Mouse (Mus musculus) neural tube, embryonic 10.5 days (tissue): ENCODE measurements at regions not wholly inside any gene's neighbourhood (a gene's known extent, or its start where the extent isn't known, plus 50 kb on each side); places are given as distances from the start of the nearest gene placed in this dataset.
A peak's percentile ranks its signal among the peaks of the same experiment; 100 is the strongest.

Experiments
- DNase-seq: peaks from one replicate; pipeline ENCODE4 v3.0.0-alpha.2; 2017; ENCODE audit warnings: low spot score; ENCODE audit errors: extremely low spot score

DNA sequence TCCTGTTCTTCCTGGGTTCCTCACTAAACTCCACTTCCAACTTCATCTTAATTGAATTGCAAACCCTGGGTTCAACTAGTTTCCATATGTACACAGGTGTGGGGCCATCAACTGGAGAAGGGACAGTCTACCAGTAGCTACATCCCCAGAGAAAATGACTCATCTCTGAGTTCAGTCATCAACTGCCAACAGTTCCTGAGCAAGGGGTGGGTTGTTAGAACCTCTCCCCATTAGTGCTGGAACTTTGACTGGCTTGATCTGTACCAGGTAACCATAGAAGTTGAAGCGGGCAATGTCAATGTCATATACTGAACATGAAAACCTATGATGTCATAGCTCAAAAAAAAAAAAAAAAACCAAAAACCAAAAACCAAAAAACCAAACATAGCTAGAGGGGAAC lies 69.8 kb downstream of the Gm21750 start:
- DNase-seq: no peak

DNA sequence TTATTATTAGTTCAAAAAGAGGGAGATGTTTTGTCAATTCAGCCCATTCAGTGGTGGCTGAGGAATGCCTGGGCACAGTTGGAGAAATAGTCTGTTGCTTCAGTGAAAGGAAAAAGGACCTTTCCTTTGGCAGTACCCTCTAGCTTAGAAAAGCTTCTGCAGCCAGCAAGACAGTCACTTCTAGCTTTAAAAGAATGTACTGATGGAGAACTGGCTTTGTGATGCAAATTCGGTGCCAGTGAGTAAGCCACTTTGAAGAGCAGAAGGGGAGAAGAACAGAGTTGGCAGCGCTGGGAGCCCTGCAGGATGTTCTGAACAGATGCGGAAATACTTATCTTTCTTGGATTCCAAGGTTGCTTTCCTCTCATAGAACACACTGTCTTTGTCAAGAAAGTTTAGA lies 71.1 kb downstream of the Gm21750 start:
- no peak for DNase-seq

DNA sequence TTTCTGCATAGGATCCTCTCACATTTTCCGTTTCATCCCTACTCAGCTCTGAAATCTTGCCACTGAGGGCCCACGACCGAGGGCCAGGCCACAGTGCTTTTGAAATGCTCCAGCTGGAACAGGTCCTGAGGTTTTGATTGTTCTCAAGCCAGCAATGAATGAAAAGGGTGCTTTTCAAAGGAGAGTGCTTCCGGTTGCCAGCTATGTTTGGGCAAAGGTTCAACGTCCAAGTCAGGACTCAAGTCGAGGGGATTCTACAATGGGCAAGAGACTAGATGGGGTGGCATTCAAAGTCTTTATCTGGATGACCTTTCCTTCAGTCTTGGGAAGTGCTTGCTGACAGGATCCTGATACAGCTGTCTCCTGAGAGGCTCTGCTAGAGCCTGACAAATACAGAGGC lies 89.8 kb downstream of the Gm21750 start:
- DNase-seq: no peak

DNA sequence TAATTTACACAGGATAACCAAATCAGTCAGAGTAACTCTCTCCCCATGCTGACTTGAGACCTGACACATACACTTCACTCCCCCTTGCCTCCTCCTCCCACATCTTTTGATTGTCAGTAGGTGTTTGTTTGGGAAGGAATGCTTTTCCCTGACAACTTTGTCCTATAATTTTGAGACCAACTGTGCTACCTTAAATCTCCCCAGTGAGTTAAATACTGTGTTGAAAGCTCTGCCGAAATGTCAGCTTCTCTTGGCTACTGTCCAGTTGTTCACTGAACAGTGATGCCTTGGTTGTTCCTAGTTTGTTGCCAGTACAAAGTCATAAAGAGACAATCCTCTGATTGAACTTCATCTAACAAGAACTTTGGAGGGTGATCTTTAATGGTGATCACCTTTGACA lies 99.0 kb downstream of the Gm21750 start:
- no peak for DNase-seq

GRCm38 (mm10) chr14:73772964-73773363 lies 111.9 kb downstream of the Gm21750 start:
- no peak for DNase-seq

- no peak for DNase-seq
Observed at GRCm38 (mm10) chr14:73773810-73774209, 112.8 kb downstream of the Gm21750 start.

- peak; percentile 39 for DNase-seq
Observed at GRCm38 (mm10) chr14:73776066-73776465, 115.0 kb downstream of the Gm21750 start.

DNA sequence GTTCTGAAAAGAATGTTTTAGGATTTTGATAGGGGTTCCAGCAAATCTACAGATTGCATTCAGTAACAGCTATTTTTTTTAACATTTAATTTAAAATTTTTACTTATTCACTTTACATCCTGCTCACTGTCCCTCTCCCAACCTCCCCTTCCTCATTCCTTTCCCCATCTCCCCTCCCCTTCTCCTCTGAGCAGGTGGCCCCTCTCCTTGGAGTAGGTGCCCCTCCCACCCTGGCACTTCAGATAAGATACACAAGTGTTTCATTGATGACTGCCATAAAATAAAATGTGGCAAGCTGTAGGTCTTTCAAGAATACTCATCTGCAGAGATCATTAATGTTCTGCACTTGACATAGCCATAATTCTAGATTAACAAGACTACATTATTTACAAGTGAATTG lies 146.1 kb downstream of the Gm21750 start:
- no peak for DNase-seq

- DNase-seq: no peak
Observed at GRCm38 (mm10) chr14:73838890-73839289, 177.9 kb downstream of the Gm21750 start.

DNA sequence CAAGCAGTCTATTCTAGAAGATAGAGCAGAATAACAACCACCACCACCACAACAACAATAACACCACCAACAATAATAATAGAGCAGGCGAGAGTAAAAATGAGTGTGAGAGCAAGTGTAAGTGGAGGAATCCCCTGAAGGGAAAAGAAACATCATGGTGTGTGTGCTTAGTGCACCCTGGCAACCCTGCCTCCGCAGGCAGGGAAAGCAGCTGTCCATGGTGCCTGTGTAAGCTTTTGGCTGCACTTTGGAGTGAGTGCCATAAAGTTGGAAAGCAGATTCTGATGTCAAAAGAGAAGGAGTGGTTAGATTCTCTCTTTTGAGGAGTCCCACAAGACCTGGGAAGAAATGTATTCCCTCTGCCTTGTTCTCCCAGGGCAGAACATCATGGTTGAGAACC lies 200.8 kb downstream of the Gm21750 start:
- no peak for DNase-seq

DNA sequence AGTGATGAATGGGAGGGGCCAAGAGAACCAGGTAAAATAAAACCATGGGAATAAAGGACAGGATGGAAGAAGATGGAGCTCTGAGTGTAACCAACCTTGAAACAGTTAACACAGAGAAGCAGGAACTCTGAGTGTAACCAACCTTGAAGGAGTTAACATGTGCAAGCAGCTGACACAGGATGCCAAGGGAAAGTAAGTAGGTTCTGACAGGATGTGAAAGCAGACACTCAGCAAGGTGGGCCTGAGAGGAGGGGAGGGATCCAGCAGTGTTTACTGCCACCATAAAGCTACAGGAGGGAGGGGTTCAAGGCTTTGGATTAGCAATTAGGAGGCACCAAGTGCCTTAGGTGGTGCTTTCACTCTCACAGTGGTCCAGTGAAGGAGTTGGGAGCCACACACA lies 213.3 kb downstream of the Gm21750 start:
- DNase-seq: no peak

- no peak for DNase-seq
Observed at GRCm38 (mm10) chr14:73875916-73876315, 214.9 kb downstream of the Gm21750 start.

DNA sequence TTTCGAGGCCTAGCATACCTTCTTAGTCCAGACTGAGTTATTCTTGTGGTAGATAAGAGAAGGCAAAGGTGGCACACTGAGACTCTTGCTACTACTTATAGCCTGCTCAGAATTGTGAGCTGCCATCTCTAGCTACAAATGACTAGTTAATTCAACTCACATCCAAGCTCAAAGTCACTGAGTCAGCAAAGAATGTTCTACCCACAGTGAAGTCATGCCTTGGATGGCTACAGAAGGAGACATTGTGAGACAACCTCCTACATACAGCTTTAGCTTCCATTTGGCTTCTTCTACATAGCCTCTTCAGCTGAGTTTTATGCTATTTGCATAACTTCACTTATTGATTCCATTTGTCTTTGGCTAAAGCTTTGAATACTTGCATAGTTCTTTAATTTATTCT lies 217.2 kb downstream of the Gm21750 start:
- DNase-seq: no peak

DNA sequence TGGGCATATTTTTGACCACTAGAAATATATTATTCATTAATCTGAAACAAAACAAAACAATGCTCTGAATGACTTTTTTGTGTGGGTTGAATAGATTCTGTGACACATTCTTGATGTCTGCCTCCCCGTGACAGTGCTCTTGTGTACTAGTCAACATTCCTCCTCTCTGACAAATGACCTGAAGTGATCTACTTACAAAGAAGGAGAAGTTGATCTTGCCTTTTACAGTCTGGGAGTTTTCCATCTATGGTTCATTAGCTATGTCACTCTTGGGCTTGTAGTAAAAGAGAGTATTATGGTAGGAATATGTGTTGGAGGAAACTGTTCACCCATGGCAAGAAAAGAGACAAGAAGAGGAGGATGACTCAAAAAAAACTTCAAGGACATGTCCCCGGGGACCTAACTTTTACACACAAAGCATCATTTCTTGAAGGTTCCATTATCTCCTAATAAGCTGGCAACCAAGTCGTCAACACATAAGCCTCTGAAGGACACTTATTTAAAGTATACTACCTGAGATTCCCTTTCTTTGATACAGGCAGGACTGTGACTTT lies 217.9 kb downstream of the Gm21750 start:
- no peak for DNase-seq

DNA sequence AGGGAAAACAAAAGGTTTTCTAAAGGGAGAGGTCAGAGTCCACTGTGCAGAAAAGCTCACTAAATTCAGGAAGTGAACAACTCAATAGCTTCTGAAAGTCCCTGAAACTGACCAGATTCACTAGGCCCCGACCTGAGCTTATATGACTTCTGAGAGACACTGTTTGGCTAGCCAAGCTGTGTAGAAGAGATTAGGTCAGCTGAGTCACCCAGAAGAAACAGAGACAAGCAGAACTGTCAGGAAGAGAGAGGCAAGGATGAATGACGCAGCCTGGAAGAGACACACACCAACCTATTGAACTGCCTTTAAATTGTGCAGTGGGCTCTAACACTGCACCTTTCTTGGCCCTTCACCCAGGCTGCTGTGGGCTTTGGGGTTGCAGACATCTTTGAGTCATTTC lies 230.4 kb downstream of the Gm21750 start:
- DNase-seq: no peak

GRCm38 (mm10) chr14:73894844-73895243 lies 233.8 kb downstream of the Gm21750 start:
- no peak for DNase-seq

- no peak for DNase-seq
Observed at GRCm38 (mm10) chr14:73895266-73895665, 234.2 kb downstream of the Gm21750 start.

GRCm38 (mm10) chr14:73899078-73899477 lies 238.1 kb downstream of the Gm21750 start:
- no peak for DNase-seq

DNA sequence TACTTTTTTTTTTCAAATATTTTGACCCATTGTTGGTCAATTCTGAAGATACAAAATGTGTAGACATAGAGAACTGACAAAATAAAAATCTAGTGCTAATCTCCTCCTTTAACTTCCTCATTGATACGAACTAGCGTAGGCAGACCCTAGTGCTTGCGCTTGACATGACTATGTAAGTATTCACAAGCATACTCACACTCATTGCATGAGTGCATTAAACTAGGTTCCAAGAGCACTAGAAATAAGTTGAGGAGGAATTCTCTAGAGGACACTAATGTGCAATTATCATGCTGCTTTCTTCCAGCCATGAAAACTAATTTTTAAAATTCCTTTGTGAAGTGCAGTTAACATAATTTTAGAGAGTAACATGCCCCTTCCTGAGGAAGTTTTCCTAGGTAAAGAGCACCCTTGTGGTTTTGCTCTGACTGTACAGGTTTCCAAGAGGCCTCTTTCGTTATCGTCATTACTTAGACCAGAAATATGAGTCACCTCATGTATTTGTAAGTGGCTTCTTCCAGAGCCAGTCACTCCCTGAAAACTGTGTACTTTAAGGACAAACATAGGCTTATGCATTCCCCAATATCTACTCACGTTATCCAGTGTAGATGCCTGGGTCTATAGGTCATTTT lies 241.2 kb downstream of the Gm21750 start:
- no peak for DNase-seq

GRCm38 (mm10) chr14:73913756-73914448 lies 252.9 kb downstream of the Gm21750 start:
- no peak for DNase-seq

- DNase-seq: no peak
Observed at GRCm38 (mm10) chr14:73915990-73916389, 255.0 kb downstream of the Gm21750 start.

- no peak for DNase-seq
Observed at GRCm38 (mm10) chr14:73931095-73931494, 270.1 kb downstream of the Gm21750 start.

- no peak for DNase-seq
Observed at GRCm38 (mm10) chr14:73947316-73947715, 286.3 kb downstream of the Gm21750 start.
